Mouse (Mus musculus): ENCODE data around the gene Rnf121.
A peak's percentile ranks its signal among the peaks of the same experiment; 100 is the strongest.

Gene Rnf121

GRCm38 (mm10) chr7:102065046-102065891, at the start of gene Rnf121, which contains the start of the genes Xndc1 and Xntrpc:
TSS of gene Rnf121 (minus strand) at chr7:102065469.
TSS of gene Xndc1 (plus strand) at chr7:102065511.
TSS of gene Xntrpc (plus strand) at chr7:102065713.
- DNase-seq, result peak; percentile 96

GRCm38 (mm10) chr7:102113151-102113729, 48.0 kb upstream of the Rnf121 start:
- no peak for DNase-seq

- no peak for DNase-seq
These were observed 44.5 kb upstream of the Rnf121 start for GRCm38 (mm10) chr7:102109746-102110145.

DNA sequence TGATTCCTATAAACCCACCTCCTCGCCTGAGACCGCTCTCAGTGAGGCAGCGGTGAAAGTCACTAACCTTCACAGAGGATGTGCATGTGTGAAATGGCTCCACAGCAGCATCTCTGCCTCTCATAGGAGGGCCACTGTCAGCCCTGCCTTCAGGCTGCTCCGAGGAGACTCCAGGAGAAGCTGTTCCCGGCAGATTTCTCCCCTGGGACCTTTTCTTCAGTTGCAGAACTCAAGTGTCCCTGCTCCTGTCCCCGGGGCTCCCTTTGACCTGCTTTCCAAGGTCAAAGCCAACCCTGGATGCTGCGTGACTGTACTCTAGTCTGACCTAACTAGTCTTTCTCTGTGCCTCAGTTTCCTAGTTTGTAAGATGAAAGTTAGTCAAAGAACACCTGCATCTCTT, 43.9 kb upstream of the Rnf121 start, which contains the start of gene Art5:
Gene Art5 (minus strand): TSS at position 319 of the 400 bp plus-strand sequence.
- no peak for DNase-seq

- no peak for DNase-seq
These were observed 42.9 kb upstream of the Rnf121 start for GRCm38 (mm10) chr7:102108206-102108605.

- no peak for DNase-seq
These were observed 41.5 kb upstream of the Rnf121 start for GRCm38 (mm10) chr7:102106700-102107141.

- no peak for DNase-seq
These were observed 38.9 kb upstream of the Rnf121 start for GRCm38 (mm10) chr7:102104126-102104525.

GRCm38 (mm10) chr7:102103555-102103954, 38.3 kb upstream of the Rnf121 start:
- no peak for DNase-seq

- DNase-seq, result no peak
These were observed 37.4 kb upstream of the Rnf121 start for GRCm38 (mm10) chr7:102102696-102103095.

DNA sequence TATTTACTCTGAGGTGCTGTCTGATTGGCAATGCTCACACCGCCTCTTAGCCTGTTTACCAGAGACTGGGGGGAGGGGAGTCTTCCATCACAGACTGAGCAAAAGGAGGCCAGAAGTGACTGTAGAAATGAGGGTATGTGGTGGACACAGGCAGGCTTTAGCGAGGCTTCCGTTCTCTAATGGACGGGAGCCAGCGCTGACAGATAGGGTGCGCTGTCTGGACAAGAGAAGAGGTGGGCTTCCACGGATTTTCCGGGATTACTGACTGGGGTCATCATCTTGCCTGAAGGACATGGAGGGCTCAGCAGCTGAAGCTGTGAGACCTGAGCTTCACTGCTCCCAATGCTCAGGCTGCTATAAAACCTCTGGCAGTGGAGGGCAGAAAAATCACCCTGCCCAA, 37.0 kb upstream of the Rnf121 start:
- DNase-seq, result no peak

- no peak for DNase-seq
These were observed 36.2 kb upstream of the Rnf121 start, which contains the start of gene Art1 for GRCm38 (mm10) chr7:102101487-102101886. TSS of gene Art1 (plus strand) at chr7:102101743.

DNA sequence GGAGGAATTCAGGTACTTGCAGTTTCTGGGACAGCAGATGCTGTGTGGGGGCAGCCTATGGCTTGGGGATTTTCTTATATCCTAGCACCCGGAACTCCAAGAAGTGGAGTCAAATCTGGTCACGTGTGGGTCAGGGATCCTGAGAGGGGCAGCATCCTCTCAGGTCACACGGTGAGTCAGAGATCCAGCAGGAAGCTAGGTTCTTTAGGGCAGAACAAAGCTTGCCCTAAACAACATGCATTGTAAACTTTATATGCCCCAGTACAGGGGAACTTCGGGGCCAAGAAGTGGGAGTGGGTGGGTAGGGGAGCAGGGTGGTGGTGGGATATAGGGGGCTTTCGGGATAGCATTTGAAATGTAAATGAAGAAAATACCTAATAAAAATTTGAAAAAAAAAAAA, 35.6 kb upstream of the Rnf121 start:
- DNase-seq, result no peak

GRCm38 (mm10) chr7:102099760-102100661, 34.7 kb upstream of the Rnf121 start:
- no peak for DNase-seq

- DNase-seq, result peak; percentile 25
These were observed 22.1 kb upstream of the Rnf121 start for GRCm38 (mm10) chr7:102087336-102087735.

DNA sequence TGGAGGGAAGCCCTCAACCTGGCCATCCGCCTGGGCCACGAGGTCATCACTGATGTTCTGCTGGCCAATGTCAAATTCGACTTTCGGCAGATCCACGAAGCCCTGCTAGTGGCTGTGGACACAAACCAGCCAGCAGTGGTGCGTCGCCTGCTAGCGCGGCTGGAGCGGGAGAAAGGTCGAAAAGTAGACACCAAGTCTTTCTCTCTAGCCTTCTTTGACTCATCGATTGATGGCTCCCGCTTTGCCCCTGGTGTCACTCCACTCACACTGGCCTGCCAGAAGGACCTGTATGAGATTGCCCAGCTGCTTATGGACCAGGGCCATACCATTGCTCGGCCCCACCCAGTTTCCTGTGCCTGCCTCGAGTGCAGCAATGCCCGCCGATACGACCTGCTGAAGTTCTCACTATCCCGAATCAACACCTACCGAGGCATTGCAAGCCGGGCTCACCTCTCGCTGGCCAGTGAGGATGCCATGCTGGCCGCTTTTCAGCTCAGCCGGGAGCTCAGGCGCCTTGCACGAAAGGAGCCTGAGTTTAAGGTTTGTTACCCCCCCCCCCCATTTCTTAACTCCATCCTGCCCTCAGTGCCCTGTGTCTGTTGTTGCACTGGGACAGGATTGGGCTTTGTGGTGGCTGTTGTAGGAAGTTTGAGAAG, 18.9 kb upstream of the Rnf121 start:
- DNase-seq, result no peak

DNA sequence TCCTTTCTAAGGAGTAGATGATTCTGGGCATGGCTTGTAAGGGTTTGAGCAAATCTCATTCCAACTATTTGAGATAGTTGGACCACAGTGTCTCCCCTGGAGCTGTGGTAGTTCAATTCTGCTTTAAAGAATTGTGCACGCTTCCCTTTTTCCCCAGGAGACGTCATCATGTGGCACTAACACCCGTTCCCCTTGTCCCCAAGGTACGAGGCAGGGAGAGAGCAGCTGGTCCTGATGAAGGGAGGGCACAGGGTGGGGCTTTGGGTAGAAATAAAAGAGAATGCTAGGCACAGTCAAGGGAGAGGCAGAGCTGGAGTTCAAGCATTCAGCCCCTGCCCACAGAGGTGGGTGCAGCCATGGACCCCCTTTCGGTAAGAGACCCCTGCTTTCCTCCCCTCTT, 17.5 kb upstream of the Rnf121 start, which contains the start of gene Trpc2:
Gene Trpc2 (plus strand): TSS at position 301 of the 400 bp plus-strand sequence.
- no peak for DNase-seq

- no peak for DNase-seq
These were observed 16.5 kb upstream of the Rnf121 start for GRCm38 (mm10) chr7:102081784-102082183.

DNA sequence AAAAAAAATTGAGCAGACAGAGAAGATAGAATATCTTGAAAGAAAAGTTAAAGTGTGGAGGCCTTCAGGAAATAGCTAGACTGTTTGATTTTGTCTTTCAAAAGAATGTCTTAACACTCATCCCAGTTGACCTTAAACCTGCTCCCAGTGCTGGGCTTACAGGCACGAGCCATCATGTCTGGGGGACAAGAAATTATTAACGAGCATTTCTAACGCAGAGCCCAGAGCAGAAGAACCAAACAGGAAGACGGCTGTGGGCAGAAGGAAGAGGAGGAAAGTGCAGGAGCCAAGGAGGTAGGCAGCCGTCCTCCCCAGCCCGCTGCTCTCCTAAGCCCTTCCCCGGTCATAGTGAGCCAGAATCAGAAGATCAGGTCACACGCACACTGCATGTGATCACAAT, 15.0 kb upstream of the Rnf121 start:
- DNase-seq, result no peak

- no peak for DNase-seq
These were observed 13.2 kb upstream of the Rnf121 start for GRCm38 (mm10) chr7:102078517-102078916.

GRCm38 (mm10) chr7:102076714-102077296, 11.5 kb upstream of the Rnf121 start:
- DNase-seq, result no peak

DNA sequence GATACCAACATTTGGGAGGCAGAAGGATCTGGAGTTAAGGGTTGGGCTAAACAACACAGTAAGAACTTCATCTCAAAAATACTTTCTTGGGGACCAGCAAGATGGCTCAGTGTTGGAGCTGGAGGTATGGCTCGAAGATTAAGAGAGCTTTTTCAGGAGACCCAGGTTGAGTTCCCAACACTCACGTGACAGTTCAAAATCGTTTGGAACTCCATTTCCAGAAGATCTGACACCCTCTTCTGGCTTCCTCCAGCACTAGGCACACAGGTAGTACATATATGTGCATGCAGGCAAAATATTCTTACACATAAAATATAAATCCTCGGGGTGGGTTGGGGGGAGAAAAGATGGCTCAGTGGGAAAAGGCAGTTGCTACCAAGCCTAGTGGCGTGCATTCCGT, 1.1 kb upstream of the Rnf121 start:
- DNase-seq, result no peak

DNA sequence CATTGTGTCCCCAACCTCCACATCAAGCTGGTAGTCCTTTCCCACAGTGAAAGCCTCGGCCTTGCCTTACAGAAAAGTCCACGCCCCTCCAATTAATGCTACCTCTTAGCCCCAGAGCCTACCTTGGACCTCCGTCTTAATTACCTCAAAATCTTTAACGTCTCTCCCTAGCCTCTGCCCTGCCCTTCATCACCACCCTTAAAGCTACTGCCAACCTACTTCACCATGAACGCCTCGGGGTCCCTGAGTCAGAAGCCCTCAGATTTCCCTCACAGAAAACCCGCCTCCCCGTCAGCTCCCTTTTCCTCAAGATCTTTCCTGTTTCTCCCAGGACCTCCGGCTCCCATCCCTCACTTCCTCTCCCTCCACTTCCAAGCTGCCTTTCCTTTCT, 619 bp downstream of the Rnf121 start:
- DNase-seq, result no peak
